Mouse (Mus musculus) Patski (cell line): ENCODE results near the gene Crtac1. TPM values are rescaled to one million over a fixed set of nuclear protein-coding genes. Genes with fewer than 3 reads are reported as not detected.

ENCODE experiments used
- ATAC-seq: fragments of 100-300 bp; one replicate; pipeline ENCODE4 v1.8.0; 2021
- CTCF ChIA-PET: fragments of 350-600 bp; sonication (Branson Sonifier 250); formaldehyde crosslinking; loops from one replicate; lab custom pipeline; 2022; ENCODE audit warnings: inconsistent platforms; lab: Charles Lee
- POLR2A ChIA-PET: fragments of 350-600 bp; sonication (Branson Sonifier 250); formaldehyde crosslinking; loops from one replicate; lab custom pipeline; 2022; ENCODE audit warnings: antibody characterized with exemption, inconsistent platforms; lab: Charles Lee
- DNase-seq: peaks from one replicate; pipeline ENCODE4 v3.0.0-alpha.2; 2011; ENCODE audit warnings: low read depth, low spot score
- H3K27me3 ChIP-seq: fragments of 371-371 bp; one replicate; pipeline ENCODE4 v1.5.1; 2021
- CTCF ChIP-seq: fragments of 100-300 bp; IDR thresholded peaks from one replicate; pipeline ENCODE4 v1.5.1; 2021
- in situ Hi-C: fragments of 300-500 bp; cut with MboI; formaldehyde crosslinking; loops from 3 replicates; pipeline ENCODE4 v1.11.1; 2018; ENCODE audit warnings: low pct_unique_long_range_greater_than_20kb, mixed read lengths
- polyA plus RNA-seq: library from polyadenylated mRNA; unstranded; gene quantifications from one replicate; pipeline ENCODE4 v1.2.3, GENCODE M21; 2021

Gene Crtac1
- polyA plus RNA-seq, 1 experiment from 2014 or later = 15.3 TPM

DNA sequence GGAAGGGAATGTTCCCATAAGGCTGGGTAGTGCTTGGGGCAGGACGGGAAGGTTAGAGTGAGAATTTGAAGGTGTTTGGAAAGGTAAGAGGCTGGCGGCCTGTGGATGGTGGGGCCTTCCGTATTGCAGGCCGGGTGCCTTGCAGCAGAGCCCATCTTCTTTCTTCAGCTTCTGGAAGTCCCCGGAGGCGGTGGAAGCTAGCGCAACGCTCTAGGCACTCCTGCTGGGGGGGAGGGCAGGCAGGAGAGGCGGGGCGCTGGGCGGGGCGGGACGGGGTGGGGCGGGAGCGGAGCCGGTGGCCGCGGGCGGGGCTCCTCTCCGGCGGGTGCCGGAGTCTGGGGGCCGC lies 176.2 kb downstream of the Crtac1 start:
- in situ Hi-C loops = no loop called here
- no peak for ATAC-seq

DNA sequence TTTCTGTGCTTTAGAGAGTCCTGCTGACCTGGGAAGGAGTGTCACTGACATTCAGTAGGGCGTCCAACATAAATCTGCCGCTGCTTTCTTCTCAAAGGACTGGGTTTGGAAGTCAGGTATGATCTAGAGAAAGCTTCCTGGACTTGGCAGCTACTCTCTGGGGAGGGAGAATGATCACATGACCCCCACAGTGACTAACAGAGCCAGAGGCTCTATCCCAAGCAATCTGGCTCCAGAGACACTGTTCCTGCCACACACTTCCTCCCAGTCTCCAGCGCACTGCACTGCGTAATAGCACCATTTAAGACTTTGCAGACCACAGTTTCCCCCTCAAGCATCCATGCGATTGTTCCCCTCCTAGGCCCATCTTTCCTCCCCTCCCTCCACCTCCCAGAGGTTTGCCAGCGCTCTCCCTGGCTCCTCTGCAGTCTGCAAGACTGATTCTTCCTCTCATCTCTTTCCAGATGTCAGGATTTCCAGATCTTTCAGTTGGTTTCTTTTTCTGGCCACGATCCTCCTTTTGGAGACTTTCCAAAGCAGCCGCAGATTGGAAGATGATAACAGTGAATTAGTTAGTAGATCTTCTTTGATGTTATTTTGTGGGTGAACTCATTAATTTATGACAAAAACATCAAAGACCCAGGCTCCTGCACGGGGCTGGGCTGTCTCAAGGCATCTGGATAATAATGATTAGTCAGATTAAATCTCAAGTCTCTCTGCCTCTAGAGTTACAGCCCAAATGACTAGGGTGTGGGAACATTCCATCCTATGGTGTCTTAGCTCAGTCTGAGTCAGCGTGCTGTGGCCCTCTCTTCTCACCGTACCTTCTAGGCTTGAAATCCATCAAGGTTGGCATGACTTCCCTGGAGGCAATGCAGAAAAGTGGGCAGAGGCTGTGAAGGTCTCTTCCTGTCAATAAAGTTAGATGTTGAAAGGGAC lies 181.3 kb downstream of the Crtac1 start:
- no peak for TF ChIP-seq CTCF
- DNase-seq = no peak
- ChIA-PET POLR2A (no interaction called here), CTCF (no interaction called here)
- in situ Hi-C loops = no loop called here
- peaks cover 12% of the 10 kb centered on the region for H3K27me3 ChIP-seq
- peak; percentile 65 for ATAC-seq

More for the DNA sequence above, 176.2 kb downstream of the Crtac1 start:
- CTCF ChIA-PET = no interaction called here
- POLR2A ChIA-PET = interaction anchor here (2.4 kb wide), 1 partner anchor 11 kb away, joined by 6 read pairs; no protein-coding TSS in a partner anchor
- TF ChIP-seq CTCF = no peak
- H3K27me3 ChIP-seq = peaks cover 12% of the 10 kb centered on the region
- DNase-seq = no peak

DNA sequence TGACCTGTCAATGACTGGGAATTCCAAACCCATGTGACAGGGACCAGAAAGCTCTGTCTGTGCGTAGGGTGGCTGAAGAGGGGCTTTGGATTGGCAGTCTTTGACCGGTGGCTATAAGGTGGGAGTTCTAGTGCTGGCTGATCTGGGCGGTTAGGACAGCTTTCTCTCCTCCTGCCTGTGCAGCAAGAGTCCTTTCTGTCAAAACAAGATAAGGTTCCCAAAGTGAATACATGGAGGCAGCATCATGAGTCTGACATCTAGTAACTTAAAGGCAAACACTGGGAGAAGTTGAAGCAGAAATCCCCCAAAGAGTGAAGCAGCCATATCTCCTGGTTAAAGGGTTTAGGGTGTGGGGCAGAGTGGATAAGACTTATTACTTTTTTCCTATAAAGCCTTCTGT lies 184.1 kb downstream of the Crtac1 start, which contains the start of gene Golga7b:
TSS of gene Golga7b (plus strand) at position 56 of the 400 bp plus-strand sequence.
- in situ Hi-C loops = no loop called here
- no peak for DNase-seq
- CTCF ChIA-PET = no interaction called here
- no peak for ATAC-seq
- TF ChIP-seq CTCF = no peak
- no peaks in the 10 kb centered on the region for H3K27me3 ChIP-seq
- POLR2A ChIA-PET = no interaction called here

DNA sequence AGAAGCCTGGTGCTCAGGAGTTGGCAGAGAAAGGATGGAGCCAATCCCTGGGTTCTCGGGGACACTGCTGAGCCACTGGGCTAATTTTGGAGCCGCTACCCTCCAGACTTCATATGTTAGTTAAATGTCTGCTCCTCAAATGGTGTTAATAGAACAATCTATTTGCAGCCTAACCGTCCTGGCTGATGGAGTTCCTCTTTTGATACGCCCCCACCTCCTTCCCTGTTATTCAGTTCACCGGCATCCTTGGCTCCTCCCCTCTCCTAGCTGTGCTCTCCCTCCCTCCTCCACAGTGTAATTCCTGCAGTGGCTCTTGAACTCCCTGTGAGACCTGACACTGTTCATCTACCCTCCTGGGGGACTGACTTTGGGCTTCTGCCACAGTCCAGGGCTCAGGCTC lies 185.0 kb downstream of the Crtac1 start:
- no peak for ATAC-seq
- in situ Hi-C loops = no loop called here
- no peak for TF ChIP-seq CTCF
- ChIA-PET POLR2A (interaction anchor here (0.6 kb wide), 1 partner anchor 26 kb away, joined by 4 read pairs; no protein-coding TSS in a partner anchor), CTCF (interaction anchor here (3.5 kb wide), 1 partner anchor 12 kb away, joined by 14 read pairs; no protein-coding TSS in a partner anchor)
- H3K27me3 ChIP-seq = no peaks in the 10 kb centered on the region
- DNase-seq = no peak

DNA sequence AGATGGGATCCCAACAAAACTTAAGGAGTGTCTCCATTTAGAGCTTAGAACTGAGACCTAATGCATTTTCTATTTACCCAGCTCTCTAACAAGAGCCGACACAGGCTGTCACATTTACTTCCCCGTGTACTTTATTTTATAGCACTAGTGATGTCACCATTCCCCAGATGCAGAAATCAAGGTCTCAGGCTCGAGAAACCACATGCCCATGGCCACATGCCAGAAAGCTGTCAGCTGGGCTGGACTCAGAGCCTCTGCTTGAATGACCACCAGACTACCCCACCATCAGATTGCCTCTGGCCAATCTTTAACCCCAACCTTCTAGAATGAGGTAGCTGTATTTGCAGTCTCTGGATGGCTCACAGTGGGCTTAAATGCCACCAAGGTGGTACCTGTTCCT lies 188.2 kb downstream of the Crtac1 start:
- POLR2A ChIA-PET = interaction anchor here (1.9 kb wide), 1 partner anchor 13 kb away, joined by 6 read pairs; no protein-coding TSS in a partner anchor
- ATAC-seq (peak; percentile 1), DNase-seq (peak; percentile 69)
- no peaks in the 10 kb centered on the region for H3K27me3 ChIP-seq
- in situ Hi-C loops = no loop called here
- TF ChIP-seq CTCF = no peak
- CTCF ChIA-PET = interaction anchor here (1.2 to 3.5 kb wide), 4 partner anchors 16 to 61 kb away, joined by 3 to 14 read pairs (median 4); no protein-coding TSS in a partner anchor

DNA sequence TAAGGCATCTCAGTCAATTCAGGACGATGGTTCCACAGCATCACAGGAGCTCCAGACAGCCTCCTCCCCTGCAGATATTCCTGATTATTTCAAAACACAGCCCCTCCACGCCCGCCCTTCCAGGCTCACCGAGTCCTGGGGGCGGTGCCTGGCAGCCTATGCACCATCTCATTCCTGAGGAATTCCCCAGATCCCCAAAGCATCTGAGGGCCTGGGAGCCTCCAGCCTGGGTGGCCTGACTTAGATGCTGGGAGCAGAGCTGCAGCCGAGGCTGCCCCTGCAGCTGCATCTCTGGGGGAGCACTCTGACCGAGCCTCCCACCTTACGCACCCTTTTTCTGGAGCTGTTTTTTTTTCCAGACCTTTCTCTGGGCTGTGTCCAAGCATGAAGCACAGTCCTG lies 190.7 kb downstream of the Crtac1 start:
- in situ Hi-C loops = no loop called here
- TF ChIP-seq CTCF = no peak
- POLR2A ChIA-PET = interaction anchor here (0.7 to 1.1 kb wide), 2 partner anchors 18 to 32 kb away, joined by 3 to 4 read pairs; no protein-coding TSS in a partner anchor
- H3K27me3 ChIP-seq = no peaks in the 10 kb centered on the region
- CTCF ChIA-PET = interaction anchor here (0.7 to 2.1 kb wide), 3 partner anchors 13 to 23 kb away, joined by 3 to 9 read pairs (median 7); no protein-coding TSS in a partner anchor
- DNase-seq = no peak
- ATAC-seq = peak; percentile 66

DNA sequence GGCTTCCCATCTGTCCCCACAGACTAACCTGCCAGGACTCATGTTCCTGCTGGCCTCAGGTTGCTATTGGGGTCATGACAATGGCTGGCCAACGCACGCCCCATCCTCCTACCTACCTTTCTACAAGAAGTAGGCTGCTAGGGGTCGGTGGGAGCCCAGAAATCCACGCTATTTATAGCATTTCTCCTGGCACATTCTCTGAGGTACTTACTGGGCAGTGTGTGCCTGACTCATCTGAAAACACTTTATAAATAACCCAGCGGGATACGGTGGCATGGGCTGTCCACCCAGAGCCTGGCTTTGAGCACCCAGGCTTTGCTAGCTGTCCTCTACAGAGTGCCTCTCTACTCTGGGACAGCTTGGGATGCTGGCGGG lies 193.3 kb downstream of the Crtac1 start:
- POLR2A ChIA-PET = interaction anchor here (0.8 kb wide), 1 partner anchor 36 kb away, joined by 3 read pairs; the partner anchor contains the start of gene Sfrp5
- CTCF ChIA-PET = interaction anchor here (1.4 kb wide), 2 partner anchors 21 kb away, joined by 3 to 4 read pairs; no protein-coding TSS in a partner anchor
- ATAC-seq (peak; percentile 89), DNase-seq (no peak)
- TF ChIP-seq CTCF = no peak
- no peaks in the 10 kb centered on the region for H3K27me3 ChIP-seq
- in situ Hi-C loops = no loop called here

DNA sequence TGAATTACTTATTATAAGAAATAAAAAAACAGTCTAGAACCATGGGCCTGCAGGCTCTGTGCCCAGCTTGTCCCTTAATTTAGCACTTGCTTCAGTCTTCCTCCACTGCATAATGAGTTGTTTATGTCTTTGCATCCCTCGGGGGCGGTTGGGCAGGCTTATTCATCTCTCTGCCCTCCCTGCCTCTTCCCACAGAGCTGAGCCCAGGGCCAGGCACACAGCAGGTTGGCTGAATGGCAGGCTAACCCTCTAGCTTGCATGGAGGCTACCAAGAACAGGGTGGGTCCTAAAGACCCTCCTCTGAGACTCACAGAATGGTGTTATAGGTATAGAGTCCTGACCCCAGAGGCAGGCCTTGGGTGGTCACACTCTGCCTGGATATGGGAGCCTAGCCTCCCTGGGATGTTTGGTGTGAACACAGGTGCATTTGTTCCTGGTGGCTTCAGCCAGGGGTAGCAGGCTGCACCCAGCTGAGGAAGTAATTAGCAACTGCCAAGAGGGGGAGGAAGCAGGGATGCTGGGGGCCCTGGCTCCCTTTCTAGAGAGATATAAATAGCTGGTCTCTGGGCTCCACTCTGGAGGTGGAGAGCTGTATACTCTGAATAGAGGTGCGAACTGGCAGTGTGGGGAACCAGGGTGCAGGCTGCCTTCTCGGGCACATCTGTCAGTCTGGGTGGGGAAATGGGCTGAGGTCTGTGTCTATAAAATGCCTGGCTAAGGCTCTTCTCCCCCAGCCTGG lies 193.8 kb downstream of the Crtac1 start:
- no peak for DNase-seq
- no peaks in the 10 kb centered on the region for H3K27me3 ChIP-seq
- CTCF ChIA-PET = interaction anchor here (0.8 to 1.5 kb wide), 4 partner anchors 9 to 21 kb away, joined by 3 to 6 read pairs (median 4); no protein-coding TSS in a partner anchor
- no peak for TF ChIP-seq CTCF
- ATAC-seq = no peak
- in situ Hi-C loops = no loop called here
- POLR2A ChIA-PET = interaction anchor here (0.8 to 1.3 kb wide), 2 partner anchors 20 to 36 kb away, joined by 3 read pairs; partner anchors contain the start of gene Sfrp5

Other genes starting within 250 kb of the Crtac1 start
- 0.04 TPM for gene Sfrp5, start 229.5 kb downstream of the Crtac1 start, polyA plus RNA-seq
- 0.12 TPM for gene Golga7b, start 184.2 kb downstream of the Crtac1 start, polyA plus RNA-seq
- 28.6 TPM for gene R3hcc1l, start 87.0 kb upstream of the Crtac1 start, polyA plus RNA-seq
- gene Loxl4, start 181.0 kb upstream of the Crtac1 start, polyA plus RNA-seq = 0.08 TPM